Mouse (Mus musculus): ENCODE results near the gene Vmn1r55.
"Not testable (repeated sequence)": the region's sequence is repeated elsewhere in the genome, so short reads cannot be mapped to it uniquely, and the experiment has no call there.

The Vmn1r55 gene

DNA sequence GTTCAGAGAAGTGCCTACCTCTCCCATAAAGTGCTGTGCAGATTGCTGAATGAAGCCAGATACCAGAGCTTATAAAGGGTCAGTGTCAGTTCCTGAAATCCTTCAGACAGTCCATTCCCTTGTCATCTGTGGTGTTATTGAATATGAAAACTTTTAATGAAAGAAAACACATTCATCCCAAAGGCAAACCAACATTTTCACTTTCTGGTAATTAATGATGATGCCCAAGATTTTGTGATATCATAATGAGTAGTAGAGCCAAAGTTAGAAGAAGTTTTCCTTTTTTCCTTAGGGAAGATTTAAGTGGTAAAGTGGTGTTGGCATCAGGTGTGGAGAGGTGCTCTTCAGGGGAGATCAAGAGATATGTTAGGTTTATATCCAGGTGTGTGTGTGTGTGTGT, at the start of gene Vmn1r55:
TSS of gene Vmn1r55 (minus strand) at position 101 of the 400 bp plus-strand sequence.
- not testable (repeated sequence) for DNase-seq (ENCODE audit: low spot score)

DNA sequence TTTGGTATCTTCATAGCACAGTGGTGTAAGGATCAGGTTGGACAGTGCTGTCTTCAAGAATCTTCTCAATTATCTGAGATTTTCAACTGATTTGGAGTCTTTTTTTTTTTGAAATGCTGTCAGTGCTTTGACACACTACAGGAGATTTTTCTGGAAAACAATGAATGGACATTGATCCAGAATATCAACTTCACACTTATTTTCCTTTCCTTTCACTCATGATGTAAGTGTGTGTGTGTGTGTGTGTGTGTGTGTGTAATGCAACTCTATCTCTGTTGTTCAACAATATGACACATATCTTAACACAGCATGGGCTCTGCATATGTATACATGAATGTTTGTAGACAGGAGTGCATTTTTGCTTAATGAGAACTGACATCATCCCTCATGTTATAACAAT, 47.2 kb upstream of the Vmn1r55 start, which contains the start of gene Vmn1r56:
TSS of gene Vmn1r56 (minus strand) at position 101 of the 400 bp plus-strand sequence.
- DNase-seq (ENCODE audit: low spot score) = not testable (repeated sequence)

DNA sequence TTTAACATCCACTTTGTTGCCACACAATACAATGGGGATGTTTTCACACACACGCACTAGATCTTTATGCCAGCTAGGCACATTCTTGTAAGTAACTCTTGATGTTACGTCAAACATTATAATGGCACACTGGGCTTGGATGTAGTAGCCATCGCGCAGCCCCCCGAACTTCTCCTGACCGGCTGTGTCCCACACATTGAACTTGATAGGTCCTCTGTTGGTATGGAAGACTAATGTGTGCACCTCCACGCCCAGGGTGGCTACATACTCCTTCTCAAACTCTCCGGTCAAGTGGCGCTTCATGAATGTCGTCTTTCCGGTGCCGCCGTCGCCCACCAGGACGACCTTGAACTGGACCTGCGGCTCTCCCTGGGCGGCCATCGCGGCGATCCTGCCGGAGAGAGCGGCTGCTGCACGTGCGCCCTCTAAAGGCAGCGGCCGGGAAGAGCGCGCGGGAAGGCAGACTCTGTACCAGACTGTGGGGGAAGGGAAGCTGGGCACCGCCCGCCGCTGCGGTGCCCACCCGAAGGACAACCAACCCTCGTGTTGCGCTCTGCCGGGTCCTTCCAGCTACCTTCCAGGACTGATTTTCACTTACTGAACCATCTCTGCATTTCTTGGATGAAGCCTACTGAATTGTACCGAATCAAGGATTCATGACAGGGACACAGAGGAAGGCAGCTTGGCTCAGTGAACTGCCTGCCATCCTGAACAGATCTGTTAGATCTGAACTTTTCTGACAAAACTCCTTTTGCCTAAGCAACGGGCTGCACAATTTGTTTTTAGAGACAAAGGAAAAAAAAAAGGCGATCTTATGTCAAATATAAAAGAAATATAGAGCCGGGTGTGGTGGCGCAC, 23.7 kb downstream of the Vmn1r55 start, which contains the start of gene Rasl2-9:
TSS of gene Rasl2-9 (minus strand) at position 402 of the 858 bp plus-strand sequence.
- DNase-seq (ENCODE audit: low spot score) = peak; percentile 77

DNA sequence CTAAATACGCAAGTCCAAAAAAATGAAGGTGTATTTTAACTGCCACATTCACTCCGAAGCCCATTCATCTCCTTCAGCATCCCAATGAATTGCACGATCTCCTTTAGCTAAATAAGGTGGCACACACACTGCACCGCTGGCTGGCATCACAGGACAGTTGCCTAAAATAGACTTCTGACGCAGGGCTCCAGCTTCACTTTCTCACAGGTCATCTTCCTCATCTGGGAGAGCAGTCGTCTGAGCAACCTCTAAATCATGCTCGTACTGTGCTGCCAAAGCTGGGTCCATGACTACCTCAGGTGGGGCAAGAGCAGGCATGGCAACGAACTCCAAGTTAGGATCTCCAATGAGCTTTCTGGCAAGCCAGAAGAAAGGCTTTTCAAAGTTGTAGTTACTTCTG, 24.4 kb downstream of the Vmn1r55 start:
- no peak for DNase-seq (ENCODE audit: low spot score)

DNA sequence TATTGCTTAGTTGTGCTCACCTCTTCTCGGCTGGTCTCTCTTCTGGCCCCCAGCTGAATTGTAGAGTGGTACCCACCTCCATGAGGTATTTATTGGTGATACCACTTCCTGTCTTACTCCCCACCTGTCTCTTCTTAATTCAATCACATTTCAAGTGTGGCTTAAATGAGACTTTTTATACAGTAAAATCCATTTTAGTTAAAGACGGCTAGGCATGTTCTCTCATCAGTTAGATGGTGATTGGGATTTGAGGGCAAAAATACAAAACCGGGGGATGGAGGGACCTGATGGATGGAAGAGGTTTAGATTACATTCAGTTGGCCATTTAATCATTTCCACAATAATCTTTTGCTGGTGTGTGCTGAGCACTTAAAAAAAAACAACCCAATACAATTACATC, 32.6 kb downstream of the Vmn1r55 start, which contains the start of gene Rfpl4:
TSS of gene Rfpl4 (minus strand) at position 101 of the 400 bp plus-strand sequence.
- DNase-seq (ENCODE audit: low spot score) = no peak

DNA sequence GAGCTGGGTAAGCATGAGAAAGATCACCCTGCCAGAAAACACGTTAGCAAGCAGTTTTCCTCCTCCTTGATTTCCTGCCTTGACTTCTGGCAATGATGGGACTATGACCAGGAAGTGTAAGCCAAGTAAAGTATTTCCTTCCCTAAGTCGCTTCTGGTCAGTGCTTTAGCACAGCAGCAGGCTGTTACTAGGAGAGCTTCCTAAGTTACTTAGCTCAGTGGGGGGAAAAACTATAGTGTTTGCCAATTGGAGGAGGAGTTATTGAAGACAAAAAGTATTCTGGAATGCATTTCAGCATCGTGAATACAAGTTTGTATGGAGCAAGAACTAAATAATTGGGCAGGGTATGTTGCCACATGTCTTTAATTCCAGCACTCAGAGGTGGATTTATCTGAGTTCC, 36.8 kb downstream of the Vmn1r55 start:
- no peak for DNase-seq (ENCODE audit: low spot score)

DNA sequence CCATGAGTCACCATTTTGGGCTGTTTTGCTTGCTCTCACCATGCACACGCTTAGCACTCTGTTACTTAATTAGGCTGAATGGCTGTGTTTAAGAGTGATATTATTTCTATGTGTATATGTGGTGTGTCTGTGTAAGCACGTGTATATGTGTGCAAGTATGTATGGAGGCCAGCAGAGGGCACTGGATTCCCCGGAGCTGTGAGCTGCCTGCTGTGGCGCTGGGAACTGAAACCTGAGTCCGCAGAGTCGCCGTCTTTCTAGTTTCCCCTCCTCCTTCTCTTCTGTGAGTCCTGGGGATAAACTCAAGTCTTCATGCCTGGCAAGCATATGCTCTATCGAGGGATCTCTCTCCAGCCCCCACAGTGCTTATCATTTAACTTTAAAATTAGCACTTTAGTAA, 40.2 kb downstream of the Vmn1r55 start:
- DNase-seq (ENCODE audit: low spot score) = no peak

DNA sequence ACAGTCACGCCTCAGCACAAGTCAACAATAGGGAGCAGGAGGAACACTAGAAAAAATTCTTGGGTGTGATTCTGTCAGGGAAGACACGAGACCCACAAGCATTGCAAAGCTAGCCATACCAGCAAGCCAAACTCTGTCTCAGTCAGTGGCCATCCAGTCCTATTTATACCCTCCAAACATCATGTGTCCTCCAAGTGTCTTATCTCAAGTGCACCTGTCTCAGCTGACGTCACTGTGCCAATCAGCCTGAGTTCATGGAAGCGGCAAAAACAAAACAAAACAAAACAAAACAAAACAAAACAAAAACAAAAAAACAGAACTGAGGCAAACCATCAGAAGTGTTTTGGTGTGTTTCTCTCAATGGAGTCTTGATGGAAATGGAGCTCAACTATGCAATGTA, 41.2 kb downstream of the Vmn1r55 start:
- DNase-seq (ENCODE audit: low spot score) = no peak

DNA sequence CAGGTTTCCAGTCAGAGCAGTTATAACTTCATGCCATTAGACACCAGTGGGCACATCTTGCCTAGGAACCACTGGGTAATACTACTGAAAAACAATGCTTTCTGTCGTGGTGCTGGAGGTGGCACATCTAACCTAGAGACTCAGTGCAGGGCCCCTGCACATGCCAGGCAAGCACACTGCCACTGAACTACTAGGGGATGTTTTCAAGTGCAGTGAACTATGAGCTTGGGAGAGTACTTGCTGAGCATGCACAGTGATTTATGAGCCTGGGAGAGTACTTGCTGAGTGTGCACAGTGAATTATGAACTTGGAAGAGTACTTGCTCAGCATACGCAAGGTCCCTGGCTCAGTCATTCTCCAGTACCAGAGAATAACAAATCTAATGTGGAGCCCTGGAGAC, 46.9 kb downstream of the Vmn1r55 start:
- no peak for DNase-seq (ENCODE audit: low spot score)

DNA sequence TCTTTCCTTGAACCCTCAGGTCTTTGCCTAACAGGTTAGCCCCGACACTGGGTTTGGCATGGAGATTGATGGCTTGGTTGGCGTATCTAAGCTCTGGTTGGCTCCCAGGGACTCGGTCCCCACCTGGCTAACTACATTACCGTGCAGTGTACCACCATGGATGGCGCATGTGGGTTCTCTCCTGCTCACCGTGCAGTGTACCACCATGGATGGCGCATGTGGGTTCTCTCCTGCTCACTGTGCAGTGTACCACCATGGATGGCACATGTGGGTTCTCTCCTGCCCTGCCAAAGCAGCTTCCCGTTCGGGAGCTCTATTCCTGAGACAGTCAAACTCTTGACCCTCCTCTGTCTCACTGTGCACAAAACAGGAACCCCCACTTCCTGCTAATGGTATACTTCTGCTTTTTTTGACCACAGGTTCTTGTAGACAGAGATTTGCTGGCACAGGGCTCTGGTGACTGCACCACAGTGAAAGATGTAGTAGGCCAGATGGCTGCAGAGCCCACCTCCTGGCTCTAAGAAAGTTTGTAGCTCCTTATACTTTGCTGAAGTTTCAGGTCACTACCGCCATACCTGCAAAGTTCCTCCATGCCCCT, 48.3 kb downstream of the Vmn1r55 start:
- no peak for DNase-seq (ENCODE audit: low spot score)

DNA sequence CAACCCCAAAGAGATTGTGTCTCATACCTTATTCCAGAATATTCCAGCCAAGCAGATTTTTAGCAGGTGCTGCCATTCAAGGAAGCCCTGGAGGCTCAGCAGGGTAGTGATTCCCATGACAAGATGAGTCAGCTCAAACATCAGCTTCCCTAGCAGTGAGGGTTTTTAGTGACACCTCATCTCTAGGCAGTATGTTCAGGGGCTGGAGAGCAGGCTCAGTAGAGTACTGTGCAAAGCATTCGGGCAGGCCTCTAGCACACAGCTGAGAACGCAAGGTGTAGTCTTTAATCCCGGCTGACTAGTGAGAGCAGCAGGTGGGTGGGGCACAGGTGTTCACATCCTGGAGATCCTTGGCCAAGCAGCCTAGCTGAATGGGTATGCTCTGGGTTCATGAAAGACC, 49.7 kb downstream of the Vmn1r55 start:
- no peak for DNase-seq (ENCODE audit: low spot score)

DNA sequence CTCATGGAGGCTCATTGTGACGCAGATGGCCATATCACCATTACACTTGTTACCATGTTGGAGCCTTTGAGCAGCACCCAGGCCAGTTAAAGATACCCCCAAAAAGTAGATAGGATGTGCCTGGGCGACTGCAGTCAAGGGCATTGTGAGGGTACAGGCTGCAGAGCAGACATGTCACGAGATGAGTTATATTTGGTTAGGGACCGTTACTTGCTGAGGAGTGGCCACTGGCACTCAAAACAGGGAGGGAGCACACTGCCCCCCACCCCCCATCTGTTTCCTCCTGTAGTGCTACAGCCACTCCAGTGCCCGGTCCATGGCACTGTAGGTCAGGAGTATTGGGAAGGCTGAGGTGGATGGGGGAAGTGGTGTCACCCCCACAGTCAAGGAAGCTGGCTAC, 50.7 kb downstream of the Vmn1r55 start:
- DNase-seq (ENCODE audit: low spot score) = no peak

DNA sequence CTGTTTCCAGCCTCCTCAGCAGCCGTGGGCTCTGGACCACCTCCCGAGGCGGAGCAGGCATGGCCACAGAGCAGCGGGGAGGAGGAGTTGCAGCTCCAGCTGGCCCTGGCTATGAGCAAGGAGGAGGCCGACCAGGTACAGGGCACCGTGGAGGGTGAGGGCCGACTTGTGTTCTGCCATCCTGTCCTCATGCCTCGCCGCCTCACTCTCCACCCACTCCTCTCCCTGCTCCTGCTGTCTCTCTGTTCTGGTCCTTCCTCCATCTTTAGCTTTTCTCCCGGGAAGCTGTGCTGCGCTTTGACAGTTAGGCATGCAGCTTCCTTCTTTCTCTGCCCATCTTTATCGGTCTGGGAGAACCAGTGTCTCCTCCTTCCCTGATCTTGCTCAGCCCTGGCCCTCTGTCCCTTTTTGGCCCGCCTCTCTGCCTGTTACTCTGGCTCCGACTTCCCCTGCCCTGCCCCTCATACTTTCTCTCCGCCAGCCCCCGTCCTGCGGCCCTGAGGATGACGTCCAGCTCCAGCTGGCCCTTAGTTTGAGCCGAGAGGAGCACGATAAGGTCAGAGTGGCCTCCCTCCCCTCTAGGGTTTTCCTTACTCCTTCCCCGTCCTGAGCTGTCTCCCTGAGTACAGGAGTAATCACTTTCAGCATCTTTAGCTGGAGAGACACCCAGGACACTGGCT, 56.5 kb downstream of the Vmn1r55 start:
- DNase-seq (ENCODE audit: low spot score) = no peak

DNA sequence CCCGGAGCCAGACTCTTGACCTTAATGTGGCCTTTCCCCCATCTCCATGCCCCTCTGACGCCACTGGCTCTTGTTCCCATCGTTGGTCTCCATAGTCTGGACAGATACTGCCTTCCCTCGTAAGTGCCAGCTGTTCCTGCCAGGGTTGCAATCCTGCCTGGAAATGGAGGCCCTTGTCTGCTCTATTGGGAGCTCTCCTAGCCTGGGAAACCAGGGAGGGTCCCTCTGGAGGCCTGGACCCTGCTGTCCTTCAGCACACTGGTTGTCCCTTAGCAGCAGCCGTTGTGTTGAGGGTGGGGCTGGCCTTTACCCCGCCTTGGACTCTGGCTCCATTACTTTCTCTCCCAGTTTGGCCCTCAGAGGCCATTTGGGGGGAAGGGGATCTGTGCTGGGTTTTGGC, 57.1 kb downstream of the Vmn1r55 start:
- no peak for DNase-seq (ENCODE audit: low spot score)

DNA sequence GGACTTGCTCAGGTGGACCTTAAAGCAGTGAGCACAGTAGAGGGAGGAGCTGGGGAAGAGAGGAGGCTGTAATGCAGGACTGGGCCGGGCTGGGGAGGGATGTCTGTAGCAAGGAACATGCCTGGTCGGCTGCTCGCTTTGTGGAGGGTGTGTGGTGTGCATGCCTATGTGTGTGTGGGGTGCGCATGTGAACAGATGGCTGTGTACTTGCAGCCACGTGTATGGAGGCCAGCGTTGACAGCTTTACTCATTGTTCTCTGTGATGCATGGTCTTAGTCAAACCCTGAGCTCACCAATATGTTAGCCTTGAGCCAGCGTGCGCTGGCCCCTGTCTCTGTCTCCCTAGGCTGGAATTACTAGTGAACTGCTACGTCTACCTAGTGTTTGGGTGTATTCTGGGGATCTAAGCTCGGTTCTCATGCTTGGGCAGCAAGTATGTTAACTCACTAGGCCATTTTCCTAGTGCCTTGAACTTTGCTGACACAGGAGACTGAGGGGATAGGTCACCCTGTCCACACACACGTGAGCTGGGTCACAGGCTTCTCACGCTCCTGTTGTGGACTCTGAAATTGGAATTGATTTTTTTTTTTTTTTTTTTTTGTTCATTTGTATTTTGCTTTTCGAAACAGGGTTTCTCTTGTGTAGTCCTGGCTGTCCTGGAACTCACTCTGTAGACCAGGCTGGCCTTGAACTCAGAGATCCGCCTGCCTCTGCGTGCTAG, 58.3 kb downstream of the Vmn1r55 start:
- no peak for DNase-seq (ENCODE audit: low spot score)

DNA sequence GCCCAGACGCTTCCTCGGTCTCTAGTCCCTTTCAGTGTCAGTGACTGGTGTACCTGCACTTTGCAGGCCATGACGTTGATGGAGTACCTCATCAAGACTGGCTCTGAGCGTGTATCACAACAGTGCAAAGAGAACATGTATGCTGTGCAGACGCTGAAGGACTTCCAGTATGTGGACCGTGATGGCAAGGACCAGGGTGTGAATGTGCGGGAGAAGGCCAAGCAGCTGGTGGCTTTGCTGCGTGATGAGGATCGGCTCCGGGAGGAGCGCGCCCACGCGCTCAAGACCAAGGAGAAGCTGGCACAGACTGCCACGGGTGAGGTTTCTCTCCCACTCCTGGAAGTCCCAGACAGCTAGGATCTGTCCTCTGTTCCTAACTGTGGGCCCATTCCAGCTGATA, 59.6 kb downstream of the Vmn1r55 start:
- DNase-seq (ENCODE audit: low spot score) = no peak

DNA sequence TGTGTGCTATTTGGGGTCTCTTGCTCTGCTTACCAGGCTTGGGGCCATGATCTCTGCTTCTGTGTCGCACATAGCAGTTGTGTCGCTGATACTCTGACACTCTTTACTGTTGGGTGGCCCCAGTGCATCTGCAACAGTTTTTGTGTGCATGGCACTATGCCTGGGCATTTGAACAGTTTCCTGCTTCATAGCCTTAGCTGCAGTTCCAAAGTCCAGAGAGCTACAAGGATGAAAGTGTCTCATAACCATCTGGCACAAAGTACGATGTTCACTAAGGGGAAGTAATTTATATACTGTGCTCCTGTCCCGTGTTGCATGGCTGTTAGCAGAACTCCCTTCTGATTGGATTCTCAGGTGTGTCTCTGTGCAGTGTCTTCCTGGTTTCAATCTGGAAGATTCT, 61.6 kb downstream of the Vmn1r55 start:
- no peak for DNase-seq (ENCODE audit: low spot score)

DNA sequence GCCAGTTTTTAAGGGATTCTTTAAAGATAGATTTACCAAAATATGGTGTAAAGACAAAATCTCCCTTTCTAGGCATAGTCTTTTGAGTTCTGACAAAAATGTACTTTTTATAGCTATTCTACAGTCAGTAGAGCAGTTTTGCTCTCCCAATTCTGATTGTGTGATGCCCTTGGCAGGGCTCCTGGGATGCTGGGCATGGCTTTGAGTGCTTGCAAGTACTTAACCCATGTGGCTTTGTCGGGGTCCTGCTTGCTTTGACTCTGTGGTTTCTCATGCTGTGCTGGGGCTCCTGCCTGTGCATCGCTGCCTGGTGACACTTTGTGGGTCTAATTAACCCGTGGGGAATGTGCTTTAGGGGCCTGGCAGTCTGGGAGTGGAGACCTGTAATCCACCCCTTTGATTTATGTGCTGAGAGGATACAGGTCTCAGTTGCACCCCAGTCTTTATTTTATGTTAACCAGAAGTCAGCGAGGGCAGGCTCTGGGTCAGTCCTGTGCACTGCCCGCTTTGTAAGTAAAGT, 62.5 kb downstream of the Vmn1r55 start:
- no peak for DNase-seq (ENCODE audit: low spot score)

DNA sequence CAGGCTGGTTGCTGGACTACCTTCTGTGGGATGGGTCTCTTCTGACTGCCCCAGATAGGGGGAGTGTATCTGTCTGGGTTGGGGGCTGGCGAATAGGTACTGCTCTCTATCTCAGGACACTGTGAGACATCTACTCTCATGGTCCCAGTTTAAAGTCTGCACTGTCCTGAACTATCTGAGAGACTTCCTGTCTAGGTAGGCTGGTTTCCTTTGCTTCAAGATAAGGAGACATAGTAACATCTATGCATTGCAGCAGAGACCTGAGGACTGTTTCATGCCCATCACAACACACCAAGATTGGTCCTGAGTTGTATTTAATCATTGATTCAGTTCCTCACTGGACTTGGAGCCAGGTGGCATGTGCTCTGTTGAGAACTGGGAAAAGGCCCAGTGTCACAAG, 64.0 kb downstream of the Vmn1r55 start:
- DNase-seq (ENCODE audit: low spot score) = no peak

DNA sequence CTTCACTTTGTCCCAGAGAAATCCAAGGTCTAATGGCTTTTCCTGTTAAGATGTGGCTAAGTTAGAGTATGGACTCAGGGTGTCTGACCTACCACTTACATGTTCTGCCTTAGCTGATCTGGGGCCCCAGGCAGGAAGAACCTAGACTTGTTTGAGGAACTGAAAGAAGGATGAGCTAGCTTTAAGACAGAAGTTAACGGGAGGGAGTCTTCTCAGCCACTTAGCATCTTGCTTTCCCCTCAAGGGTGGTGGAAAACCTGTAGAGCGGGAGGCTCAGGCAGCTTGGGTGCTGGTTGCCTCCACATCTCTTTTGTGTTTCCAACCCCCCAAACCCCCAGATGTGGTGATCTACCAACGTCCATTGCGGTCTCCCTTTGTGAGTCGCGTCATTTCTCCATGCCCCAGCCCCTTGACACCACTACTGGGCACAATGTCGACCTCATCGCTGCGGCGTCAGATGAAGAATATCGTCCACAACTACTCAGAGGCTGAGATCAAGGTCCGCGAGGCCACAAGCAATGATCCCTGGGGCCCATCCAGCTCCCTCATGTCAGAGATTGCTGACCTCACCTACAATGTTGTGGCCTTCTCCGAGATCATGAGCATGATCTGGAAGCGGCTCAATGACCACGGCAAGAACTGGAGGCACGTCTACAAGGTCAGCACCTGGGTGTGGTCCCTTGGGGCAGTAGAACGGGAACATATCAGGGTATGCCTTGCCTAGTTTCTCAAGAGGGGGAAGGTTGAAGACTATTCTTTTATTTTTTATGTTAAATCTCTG, 66.0 kb downstream of the Vmn1r55 start:
- no peak for DNase-seq (ENCODE audit: low spot score)

DNA sequence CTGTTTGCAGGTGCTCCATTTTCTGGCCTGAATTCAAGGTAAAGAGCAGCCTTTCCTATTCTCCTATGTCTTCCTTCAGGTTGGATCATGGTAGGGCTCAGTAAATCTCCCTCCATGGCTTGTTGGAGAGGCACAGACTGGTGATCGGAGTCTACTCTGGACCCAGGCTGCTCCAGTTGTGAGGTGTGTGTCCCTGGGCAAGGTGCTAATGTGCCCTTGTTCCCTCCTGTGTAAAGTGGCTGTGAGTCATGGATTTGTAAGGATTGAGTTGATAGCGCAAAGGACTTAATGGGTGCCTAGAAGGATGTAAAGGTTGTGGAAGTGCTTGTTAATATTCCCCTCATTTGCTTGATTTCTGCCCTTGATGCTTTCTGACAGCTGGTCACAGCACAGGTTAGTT, 67.5 kb downstream of the Vmn1r55 start:
- no peak for DNase-seq (ENCODE audit: low spot score)

Measured in retina, embryonic 14.5 days (tissue).